Mouse (Mus musculus) cerebellum, adult 2 months (tissue): ENCODE measurements around the gene Lyz1. TPM values are rescaled to one million over a fixed set of nuclear protein-coding genes. Genes with fewer than 3 reads are reported as not detected.
"Not testable (repeated sequence)": the region's sequence is repeated elsewhere in the genome, so short reads cannot be mapped to it uniquely, and the experiment has no call there.

ENCODE experiments used
- DNase-seq, 2 experiments: peaks; one replicate each; pipeline ENCODE4 v3.0.0; 2021
- H3K27ac ChIP-seq: fragments of 200-500 bp; 2 replicates; pipeline ENCODE4 v1.5.1; 2012; ENCODE audit warnings: low read length, control low read depth, inconsistent platforms; ENCODE audit not compliant: insufficient read depth
- H3K27me3 ChIP-seq: fragments of 200-500 bp; 2 replicates; pipeline ENCODE4 v1.6.1; 2012; ENCODE audit warnings: inconsistent platforms, mild to moderate bottlenecking, low read length, moderate library complexity; ENCODE audit not compliant: control insufficient read depth, insufficient read depth
- H3K4me1 ChIP-seq: fragments of 200-500 bp; 2 replicates; pipeline ENCODE4 v1.6.1; 2011; ENCODE audit warnings: low read length; ENCODE audit not compliant: control insufficient read depth, insufficient read depth
- H3K4me3 ChIP-seq: fragments of 200-500 bp; replicated peaks from 2 replicates; pipeline ENCODE3; 2011; ENCODE audit warnings: mild to moderate bottlenecking, low read depth, low read length, control low read depth; ENCODE audit not compliant: insufficient read depth
- CTCF ChIP-seq: fragments of 200-500 bp; IDR thresholded peaks from 2 replicates; pipeline ENCODE4 v1.5.1; 2011; ENCODE audit warnings: low read depth, mild to moderate bottlenecking, control low read depth, low read length, moderate library complexity, borderline replicate concordance; ENCODE audit not compliant: insufficient read depth
- POLR2A ChIP-seq: fragments of 200-500 bp; IDR thresholded peaks from 2 replicates; pipeline ENCODE4 v1.6.1; 2011; ENCODE audit warnings: low read length, control low read depth, borderline replicate concordance; ENCODE audit not compliant: insufficient read depth
- WGBS: fragments of 180-500 bp; shearing (Covaris S2); methylation state at CpG from one replicate; pipeline ENCODE4 v1.1.7; 2018; 5-methylcytosine and 5-hydroxymethylcytosine counted together
- polyA plus RNA-seq: library from polyadenylated mRNA; depleted of rRNA; stranded (reverse); fragments of >200 nt; gene quantifications from 2 replicates; pipeline ENCODE4 v1.2.3, GENCODE M21; 2012

The Lyz1 gene
- polyA plus RNA-seq, 1 experiment = 0.13 TPM

GRCm38 (mm10) chr10:117290046-117290870, 2.4 kb downstream of the Lyz1 start:
- DNase-seq = no peak
- no peaks in the 10 kb centered on the region for H3K27me3 ChIP-seq
- H3K4me3 ChIP-seq = no peak overlapping the region
- WGBS = 48% methylated on average over 6 of the region's 6 CpGs
- no peaks in the 10 kb centered on the region for H3K4me1 ChIP-seq
- TF ChIP-seq POLR2A (no peak), CTCF (no peak)
- no peak overlapping the region for H3K27ac ChIP-seq

DNA sequence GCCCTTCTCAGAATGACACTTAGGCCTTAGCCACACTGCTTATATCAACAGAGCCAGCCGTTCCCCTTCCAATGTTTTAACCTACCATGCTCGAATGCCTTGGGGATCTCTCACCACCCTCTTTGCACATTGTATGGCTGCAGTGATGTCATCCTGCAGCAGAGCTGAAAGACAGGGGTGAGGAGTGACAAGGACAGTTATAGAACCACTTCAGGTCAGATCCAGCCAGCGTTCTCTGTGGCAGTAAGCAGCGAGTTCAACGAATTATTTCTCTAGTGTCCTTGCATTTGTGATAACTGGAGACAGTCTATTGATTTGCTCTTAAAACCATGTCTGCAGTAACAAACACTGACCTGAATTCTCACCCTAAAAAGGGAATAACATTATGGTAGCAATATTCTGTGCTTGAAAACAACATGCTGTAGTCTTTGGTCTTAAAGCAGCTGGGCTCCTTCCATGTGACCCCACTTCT, 3.6 kb downstream of the Lyz1 start:
- WGBS = 82% methylated on average over 5 of the region's 5 CpGs
- not testable (repeated sequence) for DNase-seq, H3K27ac ChIP-seq, H3K4me1 ChIP-seq, H3K4me3 ChIP-seq, H3K27me3 ChIP-seq

GRCm38 (mm10) chr10:117288197-117289033, 4.3 kb downstream of the Lyz1 start:
- DNase-seq = no peak
- TF ChIP-seq POLR2A = no peak
- TF ChIP-seq CTCF = no peak

GRCm38 (mm10) chr10:117287226-117287850, 5.3 kb downstream of the Lyz1 start:
- no peak overlapping the region for H3K27ac ChIP-seq
- no peak for TF ChIP-seq POLR2A
- TF ChIP-seq CTCF = no peak
- no peaks in the 10 kb centered on the region for H3K27me3 ChIP-seq
- DNase-seq = no peak
- WGBS = 85% methylated on average over 3 of the region's 3 CpGs
- H3K4me3 ChIP-seq = no peak overlapping the region
- no peaks in the 10 kb centered on the region for H3K4me1 ChIP-seq

More at GRCm38 (mm10) chr10:117288197-117289033, 4.3 kb downstream of the Lyz1 start:
- Histone ChIP-seq H3K27ac (no peak overlapping the region), H3K4me3 (no peak overlapping the region), H3K27me3 (no peaks in the 10 kb centered on the region), H3K4me1 (no peaks in the 10 kb centered on the region)
- WGBS = 93% methylated on average over 9 of the region's 9 CpGs

- H3K27ac ChIP-seq = no peak overlapping the region
- 92% methylated on average over 6 of the region's 6 CpGs for WGBS
- H3K4me3 ChIP-seq = no peak overlapping the region
- no peak for DNase-seq
- no peaks in the 10 kb centered on the region for H3K27me3 ChIP-seq
- TF ChIP-seq CTCF (no peak), POLR2A (no peak)
- no peaks in the 10 kb centered on the region for H3K4me1 ChIP-seq
Observed at GRCm38 (mm10) chr10:117286366-117286970, 6.2 kb downstream of the Lyz1 start.

DNA sequence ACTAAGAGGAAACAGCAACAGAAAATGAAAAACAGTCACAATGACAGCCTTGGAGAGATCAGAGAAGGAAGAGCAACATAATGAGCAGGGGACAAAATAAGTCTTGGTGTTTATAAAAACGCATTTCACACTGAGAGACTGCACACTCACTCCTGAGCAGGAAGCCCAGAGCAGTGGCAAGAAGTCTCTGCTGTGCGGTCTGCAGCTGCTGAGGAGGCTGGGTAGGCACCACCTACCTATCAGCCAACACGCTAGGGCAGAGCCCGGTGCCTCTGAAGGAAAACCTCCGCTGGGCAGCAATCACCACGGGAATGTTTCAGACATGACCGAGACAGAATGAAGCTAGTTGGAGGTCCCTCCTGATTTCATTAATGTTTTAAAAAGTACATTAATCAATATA, 7.1 kb downstream of the Lyz1 start:
- H3K27me3 ChIP-seq, H3K4me3 ChIP-seq, H3K4me1 ChIP-seq, H3K27ac ChIP-seq, DNase-seq: not testable (repeated sequence)
- WGBS = 88% methylated on average over 4 of the region's 7 CpGs

GRCm38 (mm10) chr10:117284578-117285520, 7.8 kb downstream of the Lyz1 start:
- no peak for TF ChIP-seq POLR2A
- no peak for TF ChIP-seq CTCF
- H3K4me1 ChIP-seq = no peaks in the 10 kb centered on the region
- no peaks in the 10 kb centered on the region for H3K27me3 ChIP-seq
- WGBS = 90% methylated on average over 10 of the region's 10 CpGs
- H3K4me3 ChIP-seq = no peak overlapping the region
- no peak for DNase-seq
- no peak overlapping the region for H3K27ac ChIP-seq
